Mouse (Mus musculus) heart, adult 2 months (tissue): ENCODE results near the gene A630076J17Rik. TPM values are rescaled to one million over a fixed set of nuclear protein-coding genes. Genes with fewer than 3 reads are reported as not detected.

ENCODE experiments used
- DNase-seq, 2 experiments: peaks; one replicate each; pipeline ENCODE4 v3.0.0; 2021
- H3K27ac ChIP-seq: fragments of 200-600 bp; 2 replicates; pipeline ENCODE4 v1.8.1; 2022
- H3K27me3 ChIP-seq: fragments of 200-500 bp; 2 replicates; pipeline ENCODE4 v1.6.1; 2012; ENCODE audit warnings: mild to moderate bottlenecking, low read length, inconsistent platforms, mixed read lengths; ENCODE audit not compliant: control insufficient read depth, insufficient read depth
- H3K36me3 ChIP-seq: fragments of 200-500 bp; 2 replicates; pipeline ENCODE4 v1.6.1; 2012; ENCODE audit warnings: low read length, inconsistent platforms; ENCODE audit not compliant: control insufficient read depth, insufficient read depth
- H3K4me1 ChIP-seq: fragments of 200-500 bp; 2 replicates; pipeline ENCODE4 v1.6.1; 2011; ENCODE audit warnings: low read length; ENCODE audit not compliant: control insufficient read depth, insufficient read depth
- H3K4me3 ChIP-seq: fragments of 200-600 bp; 2 replicates; pipeline ENCODE4 v1.8.1; 2022
- H3K79me2 ChIP-seq: fragments of 200-500 bp; replicated peaks from 2 replicates; pipeline ENCODE4 v1.6.1; 2012; ENCODE audit warnings: mild to moderate bottlenecking, inconsistent platforms, low read length, moderate library complexity, mixed read lengths; ENCODE audit not compliant: control insufficient read depth, insufficient read depth
- H3K9ac ChIP-seq: fragments of 200-500 bp; 2 replicates; pipeline ENCODE4 v1.6.1; 2012; ENCODE audit warnings: low read depth, mild to moderate bottlenecking, control low read depth, inconsistent platforms, low read length, mixed read lengths
- CTCF ChIP-seq: fragments of 200-600 bp; IDR thresholded peaks from 2 replicates; pipeline ENCODE4 v1.8.1; 2022; ENCODE audit warnings: antibody characterized with exemption, mild to moderate bottlenecking, moderate library complexity
- EP300 ChIP-seq: fragments of 200-500 bp; IDR thresholded peaks from 2 replicates; pipeline ENCODE4 v1.6.1; 2011; ENCODE audit warnings: low read depth, low read length, control low read depth; ENCODE audit not compliant: insufficient read depth
- POLR2A ChIP-seq: fragments of 200-500 bp; IDR thresholded peaks from 2 replicates; pipeline ENCODE4 v1.6.1; 2011; ENCODE audit warnings: mild to moderate bottlenecking, low read depth, low read length, control low read depth; ENCODE audit not compliant: insufficient read depth
- WGBS: fragments of 180-500 bp; shearing (Covaris S2); methylation state at CpG from one replicate; pipeline ENCODE4 v1.1.7; 2018; 5-methylcytosine and 5-hydroxymethylcytosine counted together
- intact Hi-C: fragments of 180-260 bp; cut with DNase I; formaldehyde crosslinking; loops from one replicate; pipeline ENCODE4 v1.15.1; 2025
- long read RNA-seq: library from polyadenylated mRNA; stranded (forward); transcript quantifications from one replicate; pipeline ENCODE4 v2.0.0, GENCODE M21; 2021
- polyA plus RNA-seq: library from polyadenylated mRNA; depleted of rRNA; stranded (reverse); fragments of >200 nt; gene quantifications from 2 replicates; pipeline ENCODE4 v1.2.3, GENCODE M21; 2012; rRNA removed
- total RNA-seq, 2 experiments: library from RNA; stranded (reverse); gene quantifications; 2 replicates each; pipeline ENCODE4 v1.2.3; 2021

Gene A630076J17Rik
- total RNA-seq = not detected
- 0.18 TPM in 1 of 2 replicates, not detected in the other for polyA plus RNA-seq
- long read RNA-seq = 0 reads

GRCm38 (mm10) chr3:107230527-107230926, at the start of gene A630076J17Rik:
Gene A630076J17Rik, plus strand, starts transcription at chr3:107230614.
- peak within 1 kb of the TSS; percentile 56 for H3K27ac ChIP-seq
- no peak within 1 kb of the TSS for H3K9ac ChIP-seq
- no peaks in the 10 kb centered on the region for H3K27me3 ChIP-seq
- no peaks in the 10 kb centered on the region for H3K36me3 ChIP-seq
- H3K79me2 ChIP-seq = no peaks in the 10 kb centered on the region
- DNase-seq = no peak
- 23% methylated on average over 1 of the region's 1 CpGs for WGBS
- no peak within 1 kb of the TSS for H3K4me3 ChIP-seq
- TF ChIP-seq CTCF (no peak), POLR2A (no peak)
- intact Hi-C loops = loop anchor here (5.0 kb wide), 1 partner anchor 127 kb away; no protein-coding TSS in a partner anchor
- peaks cover 18% of the 10 kb centered on the region for H3K4me1 ChIP-seq

- no peak overlapping the region for H3K9ac ChIP-seq
- TF ChIP-seq POLR2A (no peak), CTCF (no peak), EP300 (no peak)
- H3K27me3 ChIP-seq = no peaks in the 10 kb centered on the region
- no peaks in the 10 kb centered on the region for H3K36me3 ChIP-seq
- H3K79me2 ChIP-seq = no peaks in the 10 kb centered on the region
- H3K4me1 ChIP-seq = no peaks in the 10 kb centered on the region
- WGBS = 69% methylated on average over 2 of the region's 2 CpGs
- no peak overlapping the region for H3K4me3 ChIP-seq
- no peak for DNase-seq
- no peak overlapping the region for H3K27ac ChIP-seq
- intact Hi-C loops = no loop called here
Observed at GRCm38 (mm10) chr3:107180860-107181259, 49.6 kb upstream of the A630076J17Rik start.

- Histone ChIP-seq H3K4me3 (no peak within 1 kb of the TSS), H3K79me2 (no peaks in the 10 kb centered on the region), H3K27me3 (no peaks in the 10 kb centered on the region), H3K4me1 (no peaks in the 10 kb centered on the region), H3K9ac (no peak within 1 kb of the TSS), H3K36me3 (no peaks in the 10 kb centered on the region), H3K27ac (no peak within 1 kb of the TSS)
- DNase-seq = no peak
- 65% methylated on average over 1 of the region's 1 CpGs for WGBS
- intact Hi-C loops = no loop called here
- TF ChIP-seq EP300 (no peak), POLR2A (no peak), CTCF (no peak)
Observed at GRCm38 (mm10) chr3:107182756-107183155, 47.7 kb upstream of the A630076J17Rik start, which contains the start of gene Kcna10. Gene Kcna10, plus strand, starts transcription at chr3:107183056.

- 57% methylated on average over 3 of the region's 3 CpGs for WGBS
- no peak overlapping the region for H3K27ac ChIP-seq
- no peak overlapping the region for H3K4me3 ChIP-seq
- no peaks in the 10 kb centered on the region for H3K27me3 ChIP-seq
- intact Hi-C loops = no loop called here
- H3K36me3 ChIP-seq = no peaks in the 10 kb centered on the region
- no peaks in the 10 kb centered on the region for H3K4me1 ChIP-seq
- DNase-seq = peak; percentile 41 to 58
- no peaks in the 10 kb centered on the region for H3K79me2 ChIP-seq
- TF ChIP-seq EP300 (no peak), CTCF (no peak), POLR2A (no peak)
- H3K9ac ChIP-seq = no peak overlapping the region
Observed at GRCm38 (mm10) chr3:107183178-107183577, 47.2 kb upstream of the A630076J17Rik start.

- Histone ChIP-seq H3K27me3 (no peaks in the 10 kb centered on the region), H3K27ac (no peak overlapping the region), H3K4me3 (no peak overlapping the region), H3K79me2 (no peaks in the 10 kb centered on the region), H3K36me3 (no peaks in the 10 kb centered on the region), H3K4me1 (no peaks in the 10 kb centered on the region), H3K9ac (no peak overlapping the region)
- DNase-seq = no peak
- WGBS = 82% methylated on average over 3 of the region's 3 CpGs
- intact Hi-C loops = no loop called here
- no peak for TF ChIP-seq EP300
- TF ChIP-seq CTCF = no peak
- TF ChIP-seq POLR2A = no peak
Observed at GRCm38 (mm10) chr3:107185597-107185996, 44.8 kb upstream of the A630076J17Rik start.

GRCm38 (mm10) chr3:107187022-107187421, 43.4 kb upstream of the A630076J17Rik start:
- Histone ChIP-seq H3K27ac (no peak overlapping the region), H3K4me1 (no peaks in the 10 kb centered on the region), H3K79me2 (no peaks in the 10 kb centered on the region), H3K27me3 (no peaks in the 10 kb centered on the region), H3K4me3 (no peak overlapping the region), H3K9ac (no peak overlapping the region), H3K36me3 (no peaks in the 10 kb centered on the region)
- intact Hi-C loops = no loop called here
- TF ChIP-seq CTCF = no peak
- no peak for TF ChIP-seq POLR2A
- no peak for TF ChIP-seq EP300
- WGBS = 64% methylated on average over 4 of the region's 4 CpGs
- no peak for DNase-seq
